Mouse (Mus musculus) mouse embryonic stem cell (cell line): Measurements from ENCODE around the gene AW146154.
"Not testable (repeated sequence)": the region's sequence is repeated elsewhere in the genome, so short reads cannot be mapped to it uniquely, and the experiment has no call there.

Experiments used
- in situ Hi-C, 2 experiments: fragments of 300-500 bp; cut with MboI; formaldehyde crosslinking; loops; 1 replicate in 1 of 2; 3 replicates in 1 of 2; pipeline ENCODE4 v1.14.3; 2019 to 2020; ENCODE audit warnings: low sequenced_read_pairs in 2 of 2, low pct_unique_long_range_greater_than_20kb in 1 of 2, mixed read lengths in 1 of 2; ENCODE audit not compliant: unreplicated experiment in 1 of 2

The AW146154 gene

GRCm38 (mm10) chr7:41499389-41500049 lies at the start of gene AW146154, which contains the start of gene Gm20449:
Gene AW146154 (minus strand): TSS chr7:41499890.
Gene Gm20449 (minus strand): TSS chr7:41499417.
- in situ Hi-C loops = loop anchor here in 1 of 2 experiments (25.0 kb wide), 1 partner anchor 312 kb away; no protein-coding TSS in a partner anchor

- in situ Hi-C loops = no loop called here
Observed at GRCm38 (mm10) chr7:41512672-41513071, 13.0 kb upstream of the AW146154 start.

GRCm38 (mm10) chr7:41512207-41512606 lies 12.5 kb upstream of the AW146154 start:
- in situ Hi-C loops = no loop called here

- in situ Hi-C loops = no loop called here
Observed at GRCm38 (mm10) chr7:41502402-41502801, 2.7 kb upstream of the AW146154 start.

GRCm38 (mm10) chr7:41500151-41500934 lies 653 bp upstream of the AW146154 start:
- in situ Hi-C loops = no loop called here

- in situ Hi-C loops = loop anchor here in 1 of 2 experiments (25.0 kb wide), 1 partner anchor 312 kb away; no protein-coding TSS in a partner anchor
Observed at GRCm38 (mm10) chr7:41499018-41499388, 687 bp downstream of the AW146154 start.

- in situ Hi-C loops = loop anchor here in 1 of 2 experiments (25.0 kb wide), 1 partner anchor 311 kb away; no protein-coding TSS in a partner anchor
Observed at GRCm38 (mm10) chr7:41498464-41498863, 1.2 kb downstream of the AW146154 start.

- in situ Hi-C loops = loop anchor here in 1 of 2 experiments (25.0 kb wide), 1 partner anchor 311 kb away; no protein-coding TSS in a partner anchor
Observed at GRCm38 (mm10) chr7:41497871-41498270, 1.8 kb downstream of the AW146154 start.

- in situ Hi-C loops = no loop called here
Observed at GRCm38 (mm10) chr7:41451864-41452263, 47.8 kb downstream of the AW146154 start.

- in situ Hi-C loops = not testable (repeated sequence)
Observed at GRCm38 (mm10) chr7:41448596-41448995, 51.1 kb downstream of the AW146154 start, which contains the start of gene Vmn2r57. Gene Vmn2r57 (minus strand): TSS chr7:41448696.
